ENCODE assay signal across 20 mouse cellular contexts in the genomic region with DNA sequence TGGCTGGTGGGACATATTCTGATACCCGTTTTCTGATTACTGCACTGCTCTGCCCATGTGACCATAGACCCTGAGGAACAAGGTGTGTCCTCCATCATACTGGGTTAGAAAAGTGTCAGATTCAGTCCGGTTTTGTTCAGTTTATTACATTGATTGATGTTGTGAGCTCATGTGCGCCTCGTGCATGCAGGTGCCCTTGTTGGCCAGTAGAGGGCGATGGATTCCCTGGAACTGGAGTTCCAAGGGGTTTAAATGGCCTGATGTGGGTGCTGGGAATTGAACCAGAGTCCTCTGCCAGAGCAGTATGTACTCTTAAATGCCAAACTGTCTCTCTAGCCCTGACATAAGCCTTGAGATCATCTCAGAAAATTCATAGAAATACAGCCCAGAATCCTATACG.
A peak's percentile ranks its signal among the peaks of the same experiment; 100 is the strongest.
DNase-seq lines count a peak whose midpoint lies in the region; ATAC-seq and TF ChIP-seq lines count a peak whose summit lies in the region.
"Had no signal": no experiment of that assay in that cellular context is flagged by ENCODE, and none has a peak within 500 bp of the region (broad histone marks: within the 10 kb centered on the region; RNA-seq: fewer than 3 reads in every experiment).

No protein-coding gene starts in this region.

- no peaks in the 10 kb centered on the region for H3K4me1 ChIP-seq in intestine, postnatal 0 days (replicated peaks; ENCODE audit: control insufficient read depth, insufficient read depth, low read length)
- peaks cover 18% of the 10 kb centered on the region for H3K4me1 ChIP-seq in intestine, embryonic 15.5 days (replicated peaks)
- H3K4me1 ChIP-seq in liver, postnatal 0 days (ENCODE audit: insufficient read depth) = peaks cover 2% of the 10 kb centered on the region
- H3K4me1 ChIP-seq in E14TG2a.4 (replicated peaks; ENCODE audit: low read depth, low read length) = peaks cover 19% of the 10 kb centered on the region

- no peak overlapping the region for H3K4me2 ChIP-seq in intestine, postnatal 0 days (replicated peaks; ENCODE audit: low read depth)
- no peak overlapping the region for H3K4me2 ChIP-seq in intestine, embryonic 15.5 days (replicated peaks)
- H3K4me2 ChIP-seq in liver, postnatal 0 days (ENCODE audit: low read depth, low read length) = no peak overlapping the region
- H3K4me2 ChIP-seq: embryonic facial prominence, embryonic 13.5 days; hindbrain, embryonic 12.5 days had no signal

- H3K27me3 ChIP-seq in intestine, postnatal 0 days (replicated peaks; ENCODE audit: control insufficient read depth, insufficient read depth, low read length) = no peaks in the 10 kb centered on the region
- 0 out of 2 replicates have a peak, but pooled peaks cover under 1% of the 10 kb centered on the region for H3K27me3 ChIP-seq in intestine, embryonic 15.5 days (replicated peaks)
- 0 out of 2 replicates have a peak, but pooled peaks cover 2% of the 10 kb centered on the region for H3K27me3 ChIP-seq in liver, postnatal 0 days (ENCODE audit: insufficient read depth, low read length)
- H3K27me3 ChIP-seq in E14TG2a.4 (ENCODE audit: insufficient read depth, low read length) = peaks cover 32% of the 10 kb centered on the region

- no peak for DNase-seq in liver, postnatal 0 days
- DNase-seq in liver = no peak
- peak; percentile 52 for DNase-seq in ZHBTc4 (ENCODE audit: low read depth, low spot score)
- DNase-seq in spleen, postnatal 14 days (ENCODE audit: low spot score in 2 of 2) = no peak
- DNase-seq: adrenal gland, postnatal 25 days; cerebellum, adult 8-10 months; gastrocnemius, postnatal 25 days; heart, postnatal 10 days; kidney, adult 18-20 months; layer of hippocampus, postnatal 36 days; lung, adult 18-20 months; midbrain, embryonic 14.5 days; right cerebral cortex, adult 18-20 months had no signal

- TF ChIP-seq CTCF in intestine, postnatal 0 days (IDR thresholded peaks at IDR 0.05; ENCODE audit: low read depth) = peak; percentile 49
- peak; percentile 44 for TF ChIP-seq CTCF in liver, postnatal 0 days (IDR thresholded peaks at IDR 0.05; ENCODE audit: low read depth)
- TF ChIP-seq CTCF in E14TG2a.4 (conservative IDR thresholded peaks at IDR 0.05; ENCODE audit: low read length) = peak; percentile 77

- no peak for ATAC-seq in intestine, postnatal 0 days
- ATAC-seq in intestine, embryonic 15.5 days = no peak
- ATAC-seq in liver, postnatal 0 days = no peak
- ATAC-seq in monocyte, adult 5-6 weeks (replicated peaks; ENCODE audit: insufficient number of reproducible peaks, low FRiP score, low TSS enrichment, poor library complexity, severe bottlenecking) = no peak

- H3K4me3 ChIP-seq in intestine, postnatal 0 days (ENCODE audit: low read depth, low read length) = no peak overlapping the region
- H3K4me3 ChIP-seq in intestine, embryonic 15.5 days (replicated peaks) = no peak overlapping the region
- no peak overlapping the region for H3K4me3 ChIP-seq in liver, postnatal 0 days (ENCODE audit: low read depth, low read length)
- no peak overlapping the region for H3K4me3 ChIP-seq in E14TG2a.4 (replicated peaks; ENCODE audit: low read length)
- H3K4me3 ChIP-seq: embryonic facial prominence, embryonic 13.5 days; heart, embryonic 10.5 days; hindbrain, embryonic 12.5 days had no signal

- H3K9me3 ChIP-seq in intestine, postnatal 0 days (ENCODE audit: control insufficient read depth) = no peaks in the 10 kb centered on the region
- no peaks in the 10 kb centered on the region for H3K9me3 ChIP-seq in intestine, embryonic 15.5 days
- 0 out of 2 replicates have a peak, but pooled peaks cover 2% of the 10 kb centered on the region for H3K9me3 ChIP-seq in liver, postnatal 0 days (ENCODE audit: low read length)
- H3K9me3 ChIP-seq in E14TG2a.4 (ENCODE audit: low read length) = peaks cover 14% of the 10 kb centered on the region
- H3K9me3 ChIP-seq: embryonic facial prominence, embryonic 13.5 days; heart, embryonic 10.5 days; hindbrain, embryonic 12.5 days had no signal

- WGBS in intestine, postnatal 0 days = 86% methylated on average over 6 of the region's 6 CpGs
- WGBS in intestine, embryonic 15.5 days = 79% methylated on average over 6 of the region's 6 CpGs
- 83% methylated on average over 6 of the region's 6 CpGs for whole genome bisulfite sequencing in liver, postnatal 0 days (ENCODE audit: insufficient replicate concordance)

- no peaks in the 10 kb centered on the region for H3K36me3 ChIP-seq in intestine, postnatal 0 days (ENCODE audit: control insufficient read depth, insufficient read depth)
- H3K36me3 ChIP-seq in intestine, embryonic 15.5 days = no peaks in the 10 kb centered on the region
- H3K36me3 ChIP-seq in liver, postnatal 0 days (replicated peaks; ENCODE audit: insufficient read depth, low read length) = no peaks in the 10 kb centered on the region
- H3K36me3 ChIP-seq in E14TG2a.4 (ENCODE audit: insufficient read depth, low read length) = no peaks in the 10 kb centered on the region
- H3K36me3 ChIP-seq: embryonic facial prominence, embryonic 13.5 days; heart, embryonic 10.5 days; hindbrain, embryonic 12.5 days had no signal

- H3K9ac ChIP-seq in intestine, postnatal 0 days (ENCODE audit: low read depth, low read length) = no peak overlapping the region
- no peak overlapping the region for H3K9ac ChIP-seq in intestine, embryonic 15.5 days
- H3K9ac ChIP-seq in liver, postnatal 0 days (replicated peaks) = no peak overlapping the region
- H3K9ac ChIP-seq: embryonic facial prominence, embryonic 13.5 days; hindbrain, embryonic 12.5 days had no signal

- TF ChIP-seq EP300 in liver, postnatal 0 days (IDR thresholded peaks at IDR 0.05; ENCODE audit: low read depth) = no peak

- H3K27ac ChIP-seq in intestine, postnatal 0 days (ENCODE audit: low read depth, low read length) = no peak overlapping the region
- no peak overlapping the region for H3K27ac ChIP-seq in intestine, embryonic 15.5 days
- no peak overlapping the region for H3K27ac ChIP-seq in liver, postnatal 0 days (ENCODE audit: low read depth)
- H3K27ac ChIP-seq: embryonic facial prominence, embryonic 13.5 days; hindbrain, embryonic 12.5 days had no signal
